Mouse (Mus musculus) intestine, embryonic 15.5 days (tissue): ENCODE data around the gene Myh9. TPM values are rescaled to one million over a fixed set of nuclear protein-coding genes. Genes with fewer than 3 reads are reported as not detected.

ENCODE experiments used
- ATAC-seq: fragments of 200-750 bp; cut with Nextera tagmentation; 2 replicates; pipeline ENCODE4 v1.8.0; 2017; ENCODE audit warnings: moderate TSS enrichment, moderate library complexity
- H3K27ac ChIP-seq: fragments of 300-500 bp; sonication (generic); 2 replicates; pipeline ENCODE4 v1.5.1; 2015; ENCODE audit warnings: mild to moderate bottlenecking, inconsistent platforms
- H3K27me3 ChIP-seq: fragments of 300-500 bp; sonication (generic); replicated peaks from 2 replicates; pipeline ENCODE4 v1.6.1; 2015; ENCODE audit warnings: inconsistent platforms
- H3K36me3 ChIP-seq: fragments of 300-500 bp; sonication (generic); 2 replicates; pipeline ENCODE4 v1.6.1; 2015; ENCODE audit warnings: inconsistent platforms
- H3K4me1 ChIP-seq: fragments of 300-500 bp; sonication (generic); replicated peaks from 2 replicates; pipeline ENCODE4 v1.6.1; 2015; ENCODE audit warnings: inconsistent platforms
- H3K4me2 ChIP-seq: fragments of 300-500 bp; sonication (generic); replicated peaks from 2 replicates; pipeline ENCODE4 v1.6.1; 2015; ENCODE audit warnings: mild to moderate bottlenecking, inconsistent platforms
- H3K4me3 ChIP-seq: fragments of 300-500 bp; sonication (generic); replicated peaks from 2 replicates; pipeline ENCODE4 v1.5.1; 2015; ENCODE audit warnings: inconsistent platforms
- H3K9ac ChIP-seq: fragments of 300-500 bp; sonication (generic); 2 replicates; pipeline ENCODE4 v1.6.1; 2015; ENCODE audit warnings: inconsistent platforms
- H3K9me3 ChIP-seq: fragments of 300-500 bp; sonication (generic); 2 replicates; pipeline ENCODE4 v1.6.1; 2016; ENCODE audit warnings: inconsistent platforms
- WGBS: fragments of 180-500 bp; shearing (Covaris S2); methylation state at CpG from one replicate; pipeline ENCODE4 v1.1.7; 2015; 5-methylcytosine and 5-hydroxymethylcytosine counted together
- polyA plus RNA-seq: library from polyadenylated mRNA; unstranded; fragments of >200 nt; fragmentation: Nextera tagmentation; extraction: Ambion mirVana; gene quantifications from 2 replicates; pipeline ENCODE4 v1.2.1, GENCODE M21; 2015

Gene Myh9
- polyA plus RNA-seq, 1 experiment from 2014 or later = 52.9 TPM

DNA sequence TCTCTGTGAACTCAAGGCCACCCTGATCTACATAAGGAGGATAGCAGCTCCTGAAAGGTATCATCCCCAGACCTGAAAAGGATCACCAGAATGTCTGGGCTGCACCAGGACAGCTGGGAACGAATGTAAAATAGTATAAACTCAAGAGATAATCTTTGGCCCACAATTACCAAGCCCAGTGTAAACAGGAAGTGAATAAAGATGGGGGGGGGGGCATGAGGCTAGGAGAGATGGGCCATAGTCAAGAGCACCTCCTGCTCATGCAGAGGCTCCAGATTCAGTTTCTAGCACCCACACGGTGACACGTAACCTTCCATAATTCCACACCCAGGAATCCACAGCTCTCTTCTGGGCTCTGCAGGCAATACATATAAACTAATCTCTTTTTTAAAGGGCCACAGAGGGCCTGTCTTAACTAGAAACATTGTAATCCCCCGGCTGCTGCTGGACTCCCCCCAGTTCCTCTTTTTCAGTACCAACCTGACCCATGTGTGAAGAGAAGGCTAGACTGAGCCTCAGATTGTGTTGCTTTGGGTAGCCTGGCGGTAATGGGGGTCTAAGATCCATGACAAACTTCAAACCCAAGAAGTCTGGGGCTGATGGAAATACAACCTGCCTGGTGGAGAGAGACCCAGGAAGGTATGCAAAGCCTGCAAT is 11.4 kb downstream of the Myh9 start:
- Histone ChIP-seq H3K27me3 (no peaks in the 10 kb centered on the region), H3K4me1 (peaks cover 75% of the 10 kb centered on the region), H3K27ac (0 out of 2 replicates have a peak overlapping the region, but pooled peaks have one; percentile 1), H3K4me3 (no peak overlapping the region), H3K36me3 (peaks cover 8% of the 10 kb centered on the region; the same call in 1 of the 2 replicates), H3K9me3 (no peaks in the 10 kb centered on the region), H3K4me2 (no peak overlapping the region), H3K9ac (no peak overlapping the region)
- ATAC-seq = no peak
- 69% methylated on average over 5 of the region's 5 CpGs for WGBS

DNA sequence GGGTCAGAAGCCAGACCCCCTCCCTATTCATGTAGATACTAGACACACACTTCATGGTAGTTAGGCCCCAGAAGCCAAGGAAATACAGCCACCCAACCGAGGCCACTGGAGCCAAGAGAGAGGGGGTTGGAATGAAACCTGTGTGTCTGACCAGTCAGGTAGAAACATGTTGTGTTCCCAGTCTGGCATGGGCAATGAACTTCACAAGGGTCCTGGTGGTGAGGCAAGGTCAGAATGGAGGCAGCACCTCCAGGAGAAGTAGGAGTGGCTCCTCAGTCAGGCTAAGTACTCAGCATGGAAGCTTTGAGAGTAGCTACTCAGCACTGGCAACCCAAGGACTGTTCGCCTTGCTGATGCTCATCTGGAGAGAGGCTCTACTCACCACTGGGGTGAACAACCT is 12.4 kb downstream of the Myh9 start:
- peaks cover 8% of the 10 kb centered on the region; the same call in 1 of the 2 replicates for H3K36me3 ChIP-seq
- no peak overlapping the region for H3K27ac ChIP-seq
- H3K4me1 ChIP-seq = peaks cover 69% of the 10 kb centered on the region
- H3K9me3 ChIP-seq = no peaks in the 10 kb centered on the region
- WGBS = 78% methylated on average over 2 of the region's 2 CpGs
- H3K4me3 ChIP-seq = no peak overlapping the region
- no peak overlapping the region for H3K4me2 ChIP-seq
- H3K9ac ChIP-seq = no peak overlapping the region
- no peaks in the 10 kb centered on the region for H3K27me3 ChIP-seq
- no peak for ATAC-seq

DNA sequence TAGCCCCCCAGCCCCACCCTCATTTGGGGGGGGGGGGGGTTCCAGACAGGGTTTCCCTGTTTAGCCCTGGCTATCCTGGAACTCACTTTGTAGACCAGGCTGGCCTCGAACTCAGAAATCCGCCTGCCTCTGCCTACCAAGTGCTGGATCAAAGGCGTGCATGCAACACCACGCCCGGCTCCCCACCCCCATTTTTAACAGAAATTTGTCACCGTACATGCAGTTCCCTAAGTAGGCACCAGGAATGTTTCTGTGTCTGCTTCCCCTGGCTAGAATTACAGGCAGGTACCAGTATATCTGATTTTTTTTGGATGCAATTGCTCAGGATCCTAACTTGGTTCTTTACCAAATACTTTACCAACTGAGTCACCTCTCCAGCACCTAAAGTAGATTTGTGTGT is 13.1 kb downstream of the Myh9 start:
- Histone ChIP-seq H3K4me3 (no peak overlapping the region), H3K27me3 (no peaks in the 10 kb centered on the region), H3K9me3 (no peaks in the 10 kb centered on the region), H3K4me2 (no peak overlapping the region), H3K4me1 (peaks cover 69% of the 10 kb centered on the region), H3K36me3 (peaks cover 8% of the 10 kb centered on the region; the same call in 1 of the 2 replicates), H3K9ac (no peak overlapping the region), H3K27ac (no peak overlapping the region)
- no peak for ATAC-seq
- WGBS = 89% methylated on average over 6 of the region's 6 CpGs

DNA sequence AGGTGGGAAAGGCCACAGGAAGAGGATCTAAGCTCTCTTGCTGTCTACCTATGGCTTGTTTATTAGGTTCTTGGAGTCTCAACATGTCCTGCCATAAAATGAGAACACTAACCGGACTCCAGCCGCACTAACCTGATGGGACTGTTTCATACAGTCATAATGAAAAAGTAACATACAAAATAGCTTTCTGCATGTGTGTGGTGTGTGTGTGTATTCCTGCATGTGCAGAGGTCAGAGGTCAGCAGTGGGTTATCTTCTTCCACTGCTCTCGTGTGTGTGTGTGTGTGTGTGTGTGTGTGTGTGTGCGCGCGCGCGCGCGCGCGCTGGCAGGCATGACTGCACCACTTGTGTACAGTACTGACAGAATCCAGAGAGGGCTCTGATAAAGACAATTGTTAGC is 13.7 kb downstream of the Myh9 start:
- H3K27me3 ChIP-seq = no peaks in the 10 kb centered on the region
- peaks cover 69% of the 10 kb centered on the region for H3K4me1 ChIP-seq

DNA sequence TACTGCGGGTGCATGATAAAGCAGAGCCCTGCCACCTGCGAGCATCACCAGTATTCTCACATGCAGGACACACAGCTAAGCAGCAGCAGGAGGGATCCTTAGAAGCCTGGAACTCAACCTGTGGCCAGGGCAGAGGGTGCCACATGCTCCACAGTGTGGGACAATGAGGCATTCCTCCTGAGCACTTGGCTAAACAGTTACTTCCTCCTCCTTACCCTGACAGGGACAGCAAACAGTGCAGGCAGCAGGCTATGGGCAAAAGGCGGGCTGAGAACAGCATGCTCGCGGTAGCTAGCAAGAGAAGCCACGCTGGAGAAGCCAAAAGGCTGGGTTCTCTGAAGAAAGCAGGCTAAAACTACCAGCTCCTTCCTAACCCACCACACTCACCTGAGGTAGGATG is 14.2 kb downstream of the Myh9 start:
- Histone ChIP-seq H3K4me3 (no peak overlapping the region), H3K36me3 (peaks cover 8% of the 10 kb centered on the region; the same call in 1 of the 2 replicates), H3K9ac (no peak overlapping the region), H3K4me2 (no peak overlapping the region), H3K9me3 (no peaks in the 10 kb centered on the region), H3K4me1 (peaks cover 71% of the 10 kb centered on the region), H3K27me3 (no peaks in the 10 kb centered on the region), H3K27ac (peak overlapping the region; percentile 34; the same call in 1 of the 2 replicates)
- no peak for ATAC-seq
- 15% methylated on average over 6 of the region's 6 CpGs for WGBS

More for the DNA sequence above, 13.7 kb downstream of the Myh9 start:
- Histone ChIP-seq H3K9me3 (no peaks in the 10 kb centered on the region), H3K4me2 (no peak overlapping the region), H3K36me3 (peaks cover 8% of the 10 kb centered on the region; the same call in 1 of the 2 replicates), H3K27ac (peak overlapping the region; percentile 34; the same call in 1 of the 2 replicates), H3K9ac (no peak overlapping the region), H3K4me3 (no peak overlapping the region)
- 78% methylated on average over 12 of the region's 12 CpGs for WGBS
- ATAC-seq = no peak

DNA sequence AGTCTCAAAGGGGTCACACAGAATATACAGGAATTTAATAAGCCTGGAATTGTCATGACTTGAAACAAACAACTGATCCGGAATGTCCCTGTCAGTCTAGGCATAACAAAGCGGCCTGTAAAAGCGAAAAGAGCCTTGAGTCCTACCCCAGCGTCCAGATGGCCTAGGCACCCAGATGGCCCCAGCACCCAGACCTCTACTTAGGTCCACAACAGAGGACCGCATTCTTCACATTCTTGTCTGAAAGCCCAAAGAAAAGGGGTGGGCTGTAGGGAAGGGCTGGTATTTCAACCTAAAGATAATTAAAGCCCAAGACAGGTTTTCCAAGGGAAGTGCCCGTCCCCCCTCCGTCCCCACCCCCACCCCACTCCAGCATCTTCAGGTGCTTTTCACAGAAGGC is 14.6 kb downstream of the Myh9 start:
- no peak for ATAC-seq
- no peak overlapping the region for H3K9ac ChIP-seq

DNA sequence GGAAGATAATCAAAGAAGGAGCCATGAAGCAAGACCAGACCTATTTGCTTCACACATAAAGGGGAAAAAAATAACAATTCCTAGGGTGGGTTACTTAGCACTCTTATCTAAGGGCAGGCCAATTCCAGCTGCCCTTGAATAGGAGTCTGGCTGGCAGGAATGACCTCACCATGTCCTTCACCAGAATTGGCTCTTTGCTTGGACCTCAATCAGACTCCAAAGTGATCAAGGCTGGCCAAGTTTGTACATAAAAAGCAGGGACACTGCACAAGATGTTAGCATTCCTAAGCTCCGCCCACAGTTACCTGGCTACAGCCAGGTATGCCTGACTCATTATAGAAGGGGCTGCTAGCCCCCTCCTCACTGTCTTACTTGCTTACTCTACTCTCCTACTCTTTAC is 16.6 kb downstream of the Myh9 start:
- no peak overlapping the region for H3K4me3 ChIP-seq
- H3K4me2 ChIP-seq = no peak overlapping the region
- no peaks in the 10 kb centered on the region for H3K9me3 ChIP-seq
- H3K9ac ChIP-seq = no peak overlapping the region
- 80% methylated on average over 1 of the region's 1 CpGs for WGBS
- H3K27ac ChIP-seq = no peak overlapping the region
- peaks cover 6% of the 10 kb centered on the region; the same call in 1 of the 2 replicates for H3K36me3 ChIP-seq
- no peak for ATAC-seq
- peaks cover 75% of the 10 kb centered on the region for H3K4me1 ChIP-seq
- no peaks in the 10 kb centered on the region for H3K27me3 ChIP-seq

More for the DNA sequence above, 14.6 kb downstream of the Myh9 start:
- WGBS = 29% methylated on average over 7 of the region's 7 CpGs
- H3K4me2 ChIP-seq = no peak overlapping the region
- H3K4me1 ChIP-seq = peaks cover 71% of the 10 kb centered on the region
- peak overlapping the region; percentile 34; the same call in 1 of the 2 replicates for H3K27ac ChIP-seq
- no peaks in the 10 kb centered on the region for H3K27me3 ChIP-seq
- peaks cover 8% of the 10 kb centered on the region; the same call in 1 of the 2 replicates for H3K36me3 ChIP-seq
- H3K4me3 ChIP-seq = no peak overlapping the region
- no peaks in the 10 kb centered on the region for H3K9me3 ChIP-seq

DNA sequence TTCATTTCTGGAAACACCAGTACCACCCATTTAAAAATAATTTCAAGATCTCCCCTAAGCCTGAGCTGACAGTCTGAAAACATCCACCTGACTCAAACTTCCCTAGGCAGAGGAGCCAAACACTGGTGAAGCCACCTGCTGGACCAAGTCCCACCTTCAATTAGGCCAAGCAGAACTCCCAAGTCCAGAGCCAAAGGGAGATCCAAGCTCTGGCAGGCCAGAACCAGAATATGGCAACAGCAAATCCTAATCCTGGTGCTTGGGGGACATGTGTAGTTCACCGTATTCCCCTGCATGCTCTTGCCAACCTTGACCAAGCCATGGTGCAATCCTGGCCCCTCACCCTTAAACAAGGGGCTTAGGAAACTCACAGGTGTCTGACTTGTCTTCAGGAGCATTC is 17.7 kb downstream of the Myh9 start:
- no peak overlapping the region for H3K4me2 ChIP-seq

DNA sequence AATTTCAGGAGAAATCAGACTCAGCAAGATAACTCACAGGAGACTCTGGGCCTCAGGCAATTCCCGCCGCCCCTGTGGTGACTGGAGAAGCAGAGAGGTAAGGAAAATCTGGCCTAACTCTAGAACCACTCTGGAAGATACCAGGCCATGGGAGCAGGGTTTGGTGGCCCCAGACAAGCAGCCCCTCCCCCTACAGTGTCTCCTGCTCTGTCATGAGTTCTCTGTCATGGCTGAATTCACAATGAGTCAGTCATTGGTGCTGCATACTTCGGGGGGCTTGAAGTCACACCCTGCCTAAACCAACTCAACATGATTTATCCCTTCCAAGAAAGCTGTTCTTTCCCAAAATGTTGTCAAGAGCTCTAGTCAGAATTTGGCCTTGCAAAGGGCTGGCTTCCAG is 18.3 kb downstream of the Myh9 start:
- peaks cover 84% of the 10 kb centered on the region for H3K4me1 ChIP-seq
- 42% methylated on average over 3 of the region's 3 CpGs for WGBS
- H3K4me2 ChIP-seq = peak overlapping the region; percentile 20; the same call in 1 of the 2 replicates
- no peak overlapping the region for H3K4me3 ChIP-seq
- no peak for ATAC-seq
- no peaks in the 10 kb centered on the region for H3K9me3 ChIP-seq
- H3K27me3 ChIP-seq = no peaks in the 10 kb centered on the region
- peak overlapping the region; percentile 29 for H3K27ac ChIP-seq
- no peak overlapping the region for H3K9ac ChIP-seq
- H3K36me3 ChIP-seq = no peaks in the 10 kb centered on the region

More for the DNA sequence above, 17.7 kb downstream of the Myh9 start:
- no peaks in the 10 kb centered on the region for H3K36me3 ChIP-seq
- no peak overlapping the region for H3K4me3 ChIP-seq
- 95% methylated on average over 1 of the region's 1 CpGs for WGBS
- no peak overlapping the region for H3K9ac ChIP-seq
- no peaks in the 10 kb centered on the region for H3K9me3 ChIP-seq
- ATAC-seq = no peak
- H3K4me1 ChIP-seq = peaks cover 80% of the 10 kb centered on the region
- no peaks in the 10 kb centered on the region for H3K27me3 ChIP-seq
- no peak overlapping the region; the same call in 1 of the 2 replicates for H3K27ac ChIP-seq

DNA sequence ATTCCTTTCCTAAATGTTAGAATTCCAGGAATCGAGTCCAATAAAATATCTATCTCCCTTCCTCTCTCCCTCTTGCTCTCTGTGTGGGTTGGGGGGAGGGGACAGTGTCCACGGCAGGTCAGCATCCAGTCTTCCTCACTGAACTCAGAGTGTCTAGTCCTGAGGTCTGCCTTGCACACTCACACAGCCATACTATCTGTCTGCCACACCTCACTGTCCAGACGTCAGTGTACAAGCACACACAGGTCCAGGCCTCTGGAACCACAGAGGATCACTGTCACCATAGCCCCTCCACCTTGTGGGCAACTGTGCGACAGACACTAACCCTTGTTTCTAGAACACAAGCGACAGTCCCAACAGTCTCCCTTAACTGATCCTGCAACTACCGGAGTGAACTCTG is 18.8 kb downstream of the Myh9 start:
- no peak for ATAC-seq
- Histone ChIP-seq H3K36me3 (no peaks in the 10 kb centered on the region), H3K4me3 (no peak overlapping the region), H3K4me2 (peak overlapping the region; percentile 20; the same call in 1 of the 2 replicates), H3K27me3 (no peaks in the 10 kb centered on the region), H3K27ac (peak overlapping the region; percentile 29), H3K9me3 (no peaks in the 10 kb centered on the region), H3K4me1 (peaks cover 84% of the 10 kb centered on the region), H3K9ac (no peak overlapping the region)
- 44% methylated on average over 6 of the region's 6 CpGs for WGBS

DNA sequence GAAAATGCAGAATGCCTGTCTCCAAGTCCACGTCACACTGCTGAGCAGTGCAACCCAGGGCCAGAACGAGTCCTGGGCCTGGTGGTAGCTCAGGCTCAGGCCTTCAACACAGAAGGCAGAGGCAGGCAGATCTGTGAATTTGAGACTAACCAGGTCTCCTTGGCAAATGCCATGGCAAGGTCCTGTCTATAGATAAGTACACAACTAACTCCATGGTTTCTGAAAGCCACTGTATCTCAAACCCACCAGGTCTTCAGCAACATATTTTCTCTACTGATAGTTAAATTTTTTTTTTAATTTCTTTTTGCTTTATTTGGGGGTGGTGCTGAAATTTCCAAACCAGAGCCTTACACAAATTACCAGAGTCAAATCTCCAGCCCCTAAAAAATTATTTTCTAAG is 19.3 kb downstream of the Myh9 start:
- Histone ChIP-seq H3K27me3 (no peaks in the 10 kb centered on the region), H3K4me2 (peak overlapping the region; percentile 30), H3K36me3 (no peaks in the 10 kb centered on the region), H3K4me1 (peaks cover 84% of the 10 kb centered on the region), H3K27ac (peak overlapping the region; percentile 73), H3K4me3 (no peak overlapping the region), H3K9ac (no peak overlapping the region), H3K9me3 (no peaks in the 10 kb centered on the region)
- WGBS = 45% methylated on average over 2 of the region's 2 CpGs
- ATAC-seq = no peak; the same call in 1 of the 2 replicates

DNA sequence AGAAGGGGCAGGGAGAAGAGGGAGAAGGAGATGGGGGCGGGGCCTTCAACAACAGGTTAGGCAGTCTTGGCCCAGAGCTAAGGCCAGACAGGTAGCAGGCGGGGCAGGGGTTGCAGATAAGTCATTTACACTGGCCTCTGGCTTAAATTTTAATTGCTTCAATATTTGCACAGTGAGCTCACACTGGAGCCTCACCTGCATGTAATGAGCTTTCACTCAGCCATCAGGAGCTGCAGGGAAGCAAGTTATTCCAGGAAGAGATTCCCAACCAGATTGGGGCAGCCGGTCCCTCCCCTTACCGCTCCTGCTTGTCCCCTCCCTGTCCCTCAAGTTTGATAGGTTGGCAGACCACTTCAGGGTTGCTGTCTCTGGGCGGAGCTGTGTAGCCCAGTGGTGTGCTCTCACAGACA is 19.9 kb downstream of the Myh9 start:
- H3K36me3 ChIP-seq = no peaks in the 10 kb centered on the region
- H3K9me3 ChIP-seq = no peaks in the 10 kb centered on the region
- H3K27me3 ChIP-seq = no peaks in the 10 kb centered on the region
- no peak overlapping the region for H3K9ac ChIP-seq
- H3K4me1 ChIP-seq = peaks cover 84% of the 10 kb centered on the region
- H3K27ac ChIP-seq = peak overlapping the region; percentile 80
- 0 out of 2 replicates have a peak overlapping the region, but pooled peaks have one; percentile 44 for H3K4me2 ChIP-seq
- WGBS = 27% methylated on average over 5 of the region's 5 CpGs
- no peak overlapping the region for H3K4me3 ChIP-seq
- peak; percentile 93 for ATAC-seq

DNA sequence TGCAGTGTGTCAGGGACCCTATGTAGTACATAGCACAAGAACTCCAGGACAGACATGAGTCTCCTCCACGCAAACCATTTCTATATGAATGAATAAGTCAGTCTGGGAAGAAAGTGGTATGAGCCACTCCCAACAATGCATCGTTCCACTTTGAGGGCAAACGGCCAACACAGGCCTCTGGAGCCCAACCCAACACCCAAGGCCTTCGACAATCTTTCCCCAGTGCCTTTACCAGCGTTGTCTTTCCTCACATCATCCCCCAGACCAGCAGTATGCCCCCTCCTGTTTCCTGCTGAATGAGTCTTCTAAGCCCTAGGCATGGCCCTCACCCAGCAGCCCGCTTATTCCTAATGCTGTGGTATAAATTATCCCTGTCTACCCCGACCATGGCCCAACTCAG is 20.6 kb downstream of the Myh9 start:
- WGBS = 23% methylated on average over 7 of the region's 7 CpGs
- Histone ChIP-seq H3K36me3 (no peaks in the 10 kb centered on the region), H3K9me3 (no peaks in the 10 kb centered on the region), H3K9ac (no peak overlapping the region), H3K4me1 (peaks cover 86% of the 10 kb centered on the region), H3K27me3 (no peaks in the 10 kb centered on the region), H3K27ac (peak overlapping the region; percentile 80), H3K4me2 (peak overlapping the region; percentile 44), H3K4me3 (no peak overlapping the region)
- peak; percentile 9; the same call in 1 of the 2 replicates for ATAC-seq
